Mouse (Mus musculus) myocyte (in vitro differentiated cells): ENCODE results near the gene Serinc2. TPM values are rescaled to one million over a fixed set of nuclear protein-coding genes. Genes with fewer than 3 reads are reported as not detected.

Source experiments
- H3K27me3 ChIP-seq: one replicate; pipeline ENCODE4 v1.6.1; 2011; ENCODE audit not compliant: control insufficient read depth, insufficient read depth, insufficient read length
- H3K36me3 ChIP-seq: one replicate; pipeline ENCODE4 v1.6.1; 2011; ENCODE audit not compliant: control insufficient read depth, insufficient read depth
- H3K4me2 ChIP-seq: one replicate; pipeline ENCODE4 v1.6.1; 2011; ENCODE audit warnings: low read depth, control low read depth
- H3K4me3 ChIP-seq: one replicate; pipeline ENCODE4 v1.5.1; 2011; ENCODE audit warnings: mild to moderate bottlenecking, control low read depth, moderate library complexity
- H3K79me2 ChIP-seq: one replicate; pipeline ENCODE4 v1.6.1; 2011; ENCODE audit not compliant: control insufficient read depth, insufficient read depth
- H3ac ChIP-seq: one replicate; pipeline ENCODE4 v1.6.1; 2011; ENCODE audit not compliant: control insufficient read depth, insufficient read length
- CEBPB ChIP-seq: IDR thresholded peaks from 2 replicates; pipeline ENCODE4 v1.6.1; 2011; ENCODE audit warnings: mild to moderate bottlenecking, moderate library complexity; ENCODE audit not compliant: poor library complexity, insufficient read depth, severe bottlenecking
- E2F4 ChIP-seq: IDR thresholded peaks from one replicate; pipeline ENCODE4 v1.6.1; 2011; ENCODE audit warnings: mild to moderate bottlenecking, control low read depth, moderate library complexity; ENCODE audit not compliant: insufficient read depth
- MAX ChIP-seq: IDR thresholded peaks from one replicate; pipeline ENCODE4 v1.6.1; 2011; ENCODE audit warnings: low read depth, mild to moderate bottlenecking, control low read depth
- MYOD1 ChIP-seq, 3 experiments: IDR thresholded peaks; one replicate each; pipeline ENCODE4 v1.6.1; 2011; ENCODE audit warnings: control low read depth in 2 of 3, low read depth in 2 of 3, mild to moderate bottlenecking in 2 of 3, moderate library complexity in 1 of 3; ENCODE audit not compliant: insufficient read length in 2 of 3, control insufficient read depth in 1 of 3
- MYOG ChIP-seq, 3 experiments: IDR thresholded peaks; one replicate each; pipeline ENCODE4 v1.6.1; 2011; ENCODE audit warnings: control low read depth in 2 of 3, low read depth in 2 of 3, mild to moderate bottlenecking in 2 of 3; ENCODE audit not compliant: insufficient read length in 2 of 3, control insufficient read depth in 1 of 3, insufficient read depth in 1 of 3
- POLR2A ChIP-seq: IDR thresholded peaks from one replicate; pipeline ENCODE4 v1.6.1; 2011; ENCODE audit warnings: low read depth, mild to moderate bottlenecking, control low read depth, moderate library complexity; ENCODE audit not compliant: insufficient read length
- POLR2AphosphoS2 ChIP-seq: IDR thresholded peaks from one replicate; pipeline ENCODE4 v1.6.1; 2011; ENCODE audit warnings: low read depth, control low read depth; ENCODE audit not compliant: insufficient read length
- REST ChIP-seq: IDR thresholded peaks from one replicate; pipeline ENCODE4 v1.6.1; 2011; ENCODE audit warnings: mild to moderate bottlenecking, control low read depth, moderate library complexity; ENCODE audit not compliant: insufficient read depth, insufficient read length
- SRF ChIP-seq: IDR thresholded peaks from one replicate; pipeline ENCODE4 v1.6.1; 2011; ENCODE audit warnings: low read depth; ENCODE audit not compliant: control insufficient read depth, insufficient read length
- TCF12 ChIP-seq: IDR thresholded peaks from one replicate; pipeline ENCODE4 v1.6.1; 2011; ENCODE audit warnings: mild to moderate bottlenecking, control low read depth; ENCODE audit not compliant: poor library complexity, insufficient read depth, severe bottlenecking
- TCF3 ChIP-seq: IDR thresholded peaks from one replicate; pipeline ENCODE4 v1.6.1; 2011; ENCODE audit warnings: low read depth, control low read depth; ENCODE audit not compliant: insufficient read length
- USF1 ChIP-seq: IDR thresholded peaks from one replicate; pipeline ENCODE4 v1.6.1; 2011; ENCODE audit warnings: low read depth, mild to moderate bottlenecking, control low read depth, moderate library complexity
- polyA plus RNA-seq: library from polyadenylated mRNA; unstranded; fragments of >200 nt; fragmentation: generic; extraction: Trizol; gene quantifications from one replicate; pipeline ENCODE4 v1.2.1, GENCODE M21; 2012; ENCODE audit warnings: missing spikeins

Gene Serinc2
- polyA plus RNA-seq, 1 experiment = 120 TPM

DNA sequence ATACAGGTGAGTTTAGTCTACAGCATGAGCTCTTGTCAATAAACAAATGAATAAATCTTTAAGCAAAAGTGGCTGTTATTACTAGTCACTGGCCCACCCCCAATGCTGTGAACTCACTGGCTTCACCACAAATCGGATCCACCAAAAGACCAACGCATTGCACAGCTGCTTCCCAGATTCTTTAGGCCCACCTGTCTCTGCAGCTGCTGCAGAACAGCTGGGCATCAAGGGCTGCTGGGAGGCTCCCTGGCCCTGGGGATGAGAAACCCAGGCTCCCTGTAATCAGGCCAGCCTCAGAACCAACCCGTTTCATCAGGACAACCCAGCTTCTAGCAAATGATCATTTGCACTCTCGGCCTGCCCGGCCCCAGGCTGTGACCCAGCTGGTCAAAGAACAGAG lies 3.9 kb upstream of the Serinc2 start:
- H3K4me2 ChIP-seq = no peak overlapping the region
- H3K79me2 ChIP-seq = no peaks in the 10 kb centered on the region
- H3K36me3 ChIP-seq = no peaks in the 10 kb centered on the region
- H3K27me3 ChIP-seq = no peaks in the 10 kb centered on the region
- TF ChIP-seq MYOG (IDR thresholded peaks at IDR 0.05; ENCODE audit: control insufficient read depth in 1 of 3, insufficient read depth in 1 of 3, insufficient read length in 2 of 3, low read depth in 2 of 3) (peak; percentile 69 to 99 (median 91)), POLR2A (no peak), SRF (no peak), USF1 (no peak), MAX (no peak), REST (no peak), MYOD1 (IDR thresholded peaks at IDR 0.05; ENCODE audit: control insufficient read depth in 1 of 3, insufficient read length in 2 of 3, low read depth in 2 of 3) (peak; percentile 58 to 99 (median 97)), CEBPB (no peak), POLR2AphosphoS2 (no peak), TCF3 (peak; percentile 94), TCF12 (peak; percentile 94), E2F4 (no peak)
- H3ac ChIP-seq = no peak overlapping the region
- H3K4me3 ChIP-seq = no peak overlapping the region

DNA sequence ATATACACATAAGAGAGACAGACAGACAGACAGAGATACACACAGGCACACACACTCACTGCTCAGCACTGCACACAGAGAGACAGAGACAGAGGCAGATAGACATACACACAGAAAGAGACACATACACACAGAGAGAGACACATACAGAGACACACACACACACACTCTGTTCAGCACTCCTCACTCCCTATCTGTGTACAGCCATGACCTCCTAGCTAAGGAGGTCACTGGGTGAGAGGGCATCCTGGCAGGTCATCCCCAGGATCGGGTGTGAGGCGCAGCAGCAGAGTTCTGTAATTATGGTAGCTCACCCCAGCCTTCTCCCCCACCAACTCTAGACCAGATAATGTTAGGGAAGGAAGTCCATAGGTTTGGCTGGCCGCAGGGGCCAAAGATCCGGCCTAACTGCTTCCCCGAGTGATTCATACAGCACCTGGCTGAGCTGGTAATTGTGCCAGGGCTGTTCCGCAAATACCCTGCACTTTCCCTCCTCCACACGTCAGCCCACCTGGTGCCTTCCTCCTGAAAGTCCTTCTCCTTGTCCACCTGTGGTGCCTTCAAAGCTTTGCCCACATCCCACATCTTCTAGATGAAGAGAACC lies 2.3 kb downstream of the Serinc2 start:
- TF ChIP-seq E2F4 = no peak
- peaks cover 4% of the 10 kb centered on the region for H3K79me2 ChIP-seq
- H3K27me3 ChIP-seq = no peaks in the 10 kb centered on the region
- H3K4me2 ChIP-seq = peak overlapping the region; percentile 10
- no peak overlapping the region for H3K4me3 ChIP-seq
- H3K36me3 ChIP-seq = no peaks in the 10 kb centered on the region
- H3ac ChIP-seq = no peak overlapping the region

- H3K79me2 ChIP-seq = peaks cover 4% of the 10 kb centered on the region
- peak overlapping the region; percentile 88 for H3K4me2 ChIP-seq
- TF ChIP-seq MYOD1 (IDR thresholded peaks at IDR 0.05; ENCODE audit: control insufficient read depth in 1 of 3, insufficient read length in 2 of 3, low read depth in 2 of 3) (no peak), TCF12 (no peak), SRF (no peak), MYOG (IDR thresholded peaks at IDR 0.05; ENCODE audit: control insufficient read depth in 1 of 3, insufficient read depth in 1 of 3, insufficient read length in 2 of 3, low read depth in 2 of 3) (no peak), USF1 (no peak), MAX (no peak)
- H3K36me3 ChIP-seq = no peaks in the 10 kb centered on the region
- peak overlapping the region; percentile 15 for H3ac ChIP-seq
- H3K27me3 ChIP-seq = no peaks in the 10 kb centered on the region
- H3K4me3 ChIP-seq = peak overlapping the region; percentile 91
Observed at GRCm38 (mm10) chr4:130275823-130276105, 3.2 kb downstream of the Serinc2 start.

GRCm38 (mm10) chr4:130275016-130275822 lies 3.8 kb downstream of the Serinc2 start:
- Histone ChIP-seq H3K36me3 (no peaks in the 10 kb centered on the region), H3ac (peak overlapping the region; percentile 15), H3K79me2 (peaks cover 4% of the 10 kb centered on the region), H3K4me3 (peak overlapping the region; percentile 91), H3K4me2 (peak overlapping the region; percentile 88), H3K27me3 (no peaks in the 10 kb centered on the region)
- TF ChIP-seq MYOD1 (IDR thresholded peaks at IDR 0.05; ENCODE audit: control insufficient read depth in 1 of 3, insufficient read length in 2 of 3, low read depth in 2 of 3) (peak in 2 of 3 experiments; percentile 90 to 98), USF1 (no peak), CEBPB (no peak), POLR2AphosphoS2 (peak; percentile 50), TCF12 (peak; percentile 88), MYOG (IDR thresholded peaks at IDR 0.05; ENCODE audit: control insufficient read depth in 1 of 3, insufficient read depth in 1 of 3, insufficient read length in 2 of 3, low read depth in 2 of 3) (peak; percentile 90 to 99 (median 98)), MAX (no peak), SRF (no peak), E2F4 (no peak), POLR2A (peak; percentile 60), TCF3 (peak; percentile 91), REST (no peak)

GRCm38 (mm10) chr4:130274346-130275015 lies 4.5 kb downstream of the Serinc2 start:
- H3ac ChIP-seq = peak overlapping the region; percentile 15
- peak overlapping the region; percentile 91 for H3K4me3 ChIP-seq
- peaks cover 4% of the 10 kb centered on the region for H3K79me2 ChIP-seq
- TF ChIP-seq TCF3 (no peak), MYOD1 (IDR thresholded peaks at IDR 0.05; ENCODE audit: control insufficient read depth in 1 of 3, insufficient read length in 2 of 3, low read depth in 2 of 3) (peak in 1 of 3 experiments; percentile 1), REST (no peak), POLR2A (peak; percentile 34)
- H3K36me3 ChIP-seq = no peaks in the 10 kb centered on the region
- peak overlapping the region; percentile 88 for H3K4me2 ChIP-seq
- no peaks in the 10 kb centered on the region for H3K27me3 ChIP-seq
